Mouse (Mus musculus) spleen, postnatal 10 days (tissue): ENCODE measurements at regions not wholly inside any gene's neighbourhood (a gene's known extent, or its start where the extent isn't known, plus 50 kb on each side); places are given as distances from the start of the nearest gene placed in this dataset.

Experiments
- DNase-seq, 2 experiments: peaks; one replicate each; pipeline ENCODE4 v3.0.0; 2021 to 2022; ENCODE audit warnings: low spot score in 2 of 2

DNA sequence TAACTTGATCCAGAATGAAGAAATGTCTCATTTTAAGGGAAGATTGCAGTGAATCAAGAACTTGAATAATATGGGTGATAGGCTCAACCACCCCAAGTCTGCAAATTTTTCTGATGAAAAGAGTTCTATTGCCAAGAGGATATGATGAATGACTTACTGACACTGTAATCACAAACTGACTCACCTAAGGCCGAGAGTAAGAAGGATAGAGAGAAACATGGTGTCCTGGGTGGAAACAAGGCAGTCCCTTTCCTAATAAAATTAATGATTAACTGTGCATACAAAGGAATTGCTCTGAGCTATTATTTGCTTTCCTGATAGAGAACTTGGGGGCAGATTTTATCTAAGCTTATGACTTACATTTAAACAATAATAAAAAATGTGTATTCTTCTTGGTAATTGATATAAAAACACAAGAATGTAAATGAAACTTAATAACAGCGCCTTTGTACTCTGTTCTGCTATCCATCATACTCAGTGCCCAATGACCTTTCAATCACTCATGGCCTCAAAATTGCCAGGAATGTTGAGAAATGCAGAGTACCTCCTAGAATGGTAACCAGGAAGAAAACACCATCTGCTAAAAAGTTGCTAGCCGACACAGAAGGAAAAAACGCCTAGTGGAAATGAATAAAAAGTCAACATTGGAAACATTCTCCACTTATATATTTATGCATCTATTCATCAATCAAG, 606.7 kb downstream of the Efnb2 start:
- no peak for DNase-seq

DNA sequence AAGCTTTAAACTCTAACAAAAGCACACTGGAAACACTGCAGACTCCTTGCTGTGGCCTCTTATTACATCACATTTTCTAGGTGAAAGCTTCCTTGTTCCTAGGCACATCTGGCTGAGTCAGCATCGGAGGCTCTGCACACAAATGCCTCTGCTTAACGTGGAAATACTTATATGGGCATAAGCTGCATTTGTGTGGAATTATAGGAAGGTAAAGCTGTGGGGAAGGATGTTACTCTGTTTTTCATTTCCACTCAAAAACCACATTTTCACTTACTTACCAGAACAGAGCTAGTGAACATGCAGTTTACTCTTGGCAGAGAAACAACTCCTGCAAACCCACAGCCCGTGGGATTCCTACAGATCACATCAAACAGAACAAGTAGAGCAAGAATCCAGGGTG, 609.9 kb downstream of the Efnb2 start:
- no peak for DNase-seq

GRCm38 (mm10) chr8:8050778-8051177, 610.3 kb downstream of the Efnb2 start:
- no peak for DNase-seq

DNA sequence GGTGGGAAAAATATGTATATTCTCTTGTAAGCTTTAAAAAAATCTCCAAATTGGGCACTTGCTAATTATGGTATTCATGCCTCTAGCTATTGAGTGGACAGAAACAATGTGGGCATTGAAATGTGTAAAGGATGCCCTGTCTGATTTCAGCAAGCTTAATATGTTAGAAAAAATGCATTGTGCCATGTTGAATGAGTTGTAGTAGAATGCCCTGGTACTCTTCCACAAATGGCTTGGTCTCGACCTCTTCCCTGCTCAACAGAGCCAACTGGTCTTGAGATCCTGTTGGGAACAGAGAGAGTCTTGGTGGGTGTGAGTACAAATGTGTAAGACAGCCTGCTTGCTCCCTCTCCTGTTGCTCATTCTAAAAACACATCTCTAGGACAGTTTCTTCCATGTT, 616.1 kb downstream of the Efnb2 start:
- DNase-seq: no peak

DNA sequence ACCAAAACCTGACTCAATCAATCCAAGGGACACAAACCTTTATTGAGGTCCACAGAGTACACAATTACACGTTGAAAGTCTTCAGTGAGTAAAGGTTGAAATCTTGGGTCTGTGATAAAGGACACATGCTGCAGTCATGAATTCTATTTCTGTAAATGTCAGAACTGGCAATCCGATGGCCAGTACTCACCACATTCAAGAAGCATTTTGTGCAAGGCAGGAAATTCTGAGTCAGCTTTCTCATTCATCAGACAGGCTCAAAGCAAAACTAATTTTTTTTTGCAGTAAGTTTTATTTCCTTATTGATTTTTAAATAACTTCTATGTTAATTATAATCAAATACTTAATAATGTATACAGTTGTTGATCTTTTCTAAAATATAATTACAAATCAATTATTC, 616.7 kb downstream of the Efnb2 start:
- DNase-seq: no peak

- DNase-seq: no peak
Observed at GRCm38 (mm10) chr8:8037929-8038328, 623.1 kb downstream of the Efnb2 start.

DNA sequence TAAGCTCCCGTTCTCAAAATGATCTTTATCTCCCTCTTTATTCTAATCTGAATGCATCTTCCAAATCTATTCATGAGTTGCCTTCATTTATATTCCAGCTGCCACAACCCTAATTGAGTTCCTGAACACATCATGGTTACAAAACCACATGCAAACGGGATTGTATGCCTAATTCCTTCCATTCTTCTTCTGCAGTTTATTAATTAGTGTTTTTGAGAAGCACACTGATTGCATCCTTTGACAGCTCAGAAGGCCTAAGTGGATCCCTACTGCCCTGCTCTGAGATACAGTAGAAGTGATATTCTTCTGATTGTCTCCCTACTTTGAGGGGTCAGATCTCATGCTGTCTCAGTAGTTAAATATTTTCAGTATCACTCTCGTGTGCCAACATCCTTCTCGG, 649.9 kb downstream of the Efnb2 start:
- no peak for DNase-seq

DNA sequence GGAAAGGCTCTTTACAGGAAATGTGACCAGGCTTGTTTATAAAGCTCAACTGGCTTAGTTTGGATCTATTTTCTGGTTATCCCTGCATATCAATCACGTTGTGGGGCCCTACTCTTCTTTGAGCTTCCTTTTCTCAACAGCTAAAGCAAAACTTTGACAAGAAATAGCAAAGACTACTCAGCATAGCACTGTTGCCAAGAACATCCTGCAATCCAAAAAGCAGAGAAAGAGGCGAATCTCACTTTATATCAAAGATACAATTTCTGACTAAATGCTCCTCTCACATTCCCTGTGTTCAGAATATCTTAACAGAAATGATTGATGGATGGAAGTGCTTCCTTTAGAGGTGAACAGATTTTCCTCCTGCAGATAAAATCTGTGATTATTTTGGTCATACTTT, 666.1 kb downstream of the Efnb2 start:
- DNase-seq: no peak

- no peak for DNase-seq
Observed at GRCm38 (mm10) chr8:7988820-7989219, 672.2 kb downstream of the Efnb2 start.

- no peak for DNase-seq
Observed at GRCm38 (mm10) chr8:7977020-7977419, 684.0 kb downstream of the Efnb2 start.

DNA sequence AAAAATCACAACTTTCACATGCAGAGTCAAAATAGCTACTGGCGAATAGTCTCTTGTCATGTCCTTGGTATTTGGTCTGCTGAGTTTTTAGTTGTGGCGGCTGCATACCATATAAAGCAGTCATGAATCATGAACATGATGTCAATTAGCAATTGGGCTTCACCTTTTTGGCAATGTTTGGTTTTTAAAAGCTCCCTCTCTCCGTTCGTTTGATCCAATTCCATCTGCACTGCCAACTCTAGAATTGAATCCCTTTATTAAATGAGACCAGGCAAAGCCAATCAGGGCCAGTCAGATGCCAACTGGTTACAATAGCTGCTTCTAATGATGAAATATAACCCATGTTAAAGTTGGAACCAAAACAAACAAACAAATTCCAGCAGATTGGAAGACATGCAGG, 687.3 kb downstream of the Efnb2 start:
- no peak for DNase-seq

DNA sequence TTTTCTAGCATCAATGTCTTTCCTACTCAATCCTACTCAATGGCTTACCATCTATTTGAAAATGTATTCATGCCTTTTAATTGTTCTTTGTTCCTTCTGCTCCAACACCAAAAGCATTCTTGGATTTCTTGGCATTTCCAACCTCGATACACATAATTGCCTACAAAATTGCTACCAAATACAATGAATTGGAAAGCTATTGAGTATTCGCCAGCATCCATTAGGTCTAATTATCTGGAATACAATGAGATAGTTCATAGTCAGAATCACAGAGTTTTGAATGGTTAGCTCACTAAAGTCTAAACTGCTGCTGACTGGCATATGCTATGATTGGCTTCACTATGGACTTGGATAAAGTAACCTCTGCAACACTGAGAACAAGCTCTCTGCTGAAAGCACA, 696.8 kb downstream of the Efnb2 start:
- DNase-seq: no peak

- no peak for DNase-seq
Observed at GRCm38 (mm10) chr8:7956745-7957144, 704.3 kb downstream of the Efnb2 start.

- DNase-seq: no peak
Observed at GRCm38 (mm10) chr8:7954851-7955250, 706.2 kb downstream of the Efnb2 start.

DNA sequence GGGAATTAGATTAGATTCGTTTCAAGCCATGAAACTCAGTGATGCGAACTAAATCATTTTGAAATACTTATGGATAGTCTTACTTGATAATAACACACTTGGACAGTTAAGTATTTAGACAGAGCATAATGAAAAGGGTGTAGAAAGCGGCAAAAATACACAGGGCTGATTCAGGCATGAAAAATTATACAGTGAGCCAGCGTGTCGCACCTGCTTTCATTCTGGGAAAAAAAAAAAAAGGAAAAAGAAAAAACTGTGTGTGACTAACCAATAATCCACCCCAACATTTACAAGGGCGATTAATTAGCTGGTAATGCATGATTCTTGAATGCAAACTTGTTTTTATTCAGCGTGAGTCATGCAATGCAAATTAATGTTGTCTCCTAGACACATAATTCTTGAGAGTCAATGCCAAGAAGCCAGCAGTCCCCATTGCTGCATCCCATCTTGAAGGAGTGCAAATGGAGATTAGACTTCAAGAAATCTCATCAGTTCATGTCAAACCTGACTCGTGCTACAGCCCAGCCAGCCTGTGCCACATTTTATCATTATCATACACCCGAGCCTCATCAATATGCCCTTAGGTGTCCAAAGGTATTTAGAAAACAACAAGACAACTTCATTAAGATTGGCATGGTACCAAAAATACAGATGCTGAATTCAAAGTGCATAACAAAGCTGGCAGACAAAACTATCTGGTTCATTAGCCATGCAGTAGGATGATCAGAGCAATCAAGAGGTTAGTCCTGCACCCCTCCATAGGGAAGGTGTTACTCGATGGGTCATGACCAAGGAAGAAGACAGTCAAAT, 714.9 kb downstream of the Efnb2 start:
- no peak for DNase-seq

DNA sequence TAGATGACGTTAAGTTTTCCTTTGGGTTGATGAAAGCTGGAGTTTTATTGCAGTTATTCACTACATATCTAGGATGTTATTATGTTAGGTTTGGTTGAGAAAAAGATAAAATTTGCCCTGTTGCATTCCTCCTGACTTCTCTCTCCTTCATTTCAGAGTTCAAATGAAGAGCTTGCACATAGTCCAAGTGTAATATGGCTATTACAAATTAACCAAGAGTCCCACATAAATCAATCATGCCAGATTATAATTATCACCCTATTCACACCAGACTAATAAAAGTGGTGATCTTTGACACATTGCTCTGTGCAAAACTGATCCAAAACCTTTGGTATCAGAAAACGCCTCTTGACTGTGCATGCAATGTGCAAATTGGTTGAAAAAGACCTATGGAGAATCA, 724.4 kb downstream of the Efnb2 start:
- DNase-seq: no peak

GRCm38 (mm10) chr8:7919416-7919815, 741.6 kb downstream of the Efnb2 start:
- no peak for DNase-seq

GRCm38 (mm10) chr8:7894338-7894737, 766.7 kb downstream of the Efnb2 start:
- no peak for DNase-seq

GRCm38 (mm10) chr8:7853169-7853568, 807.9 kb downstream of the Efnb2 start:
- no peak for DNase-seq

DNA sequence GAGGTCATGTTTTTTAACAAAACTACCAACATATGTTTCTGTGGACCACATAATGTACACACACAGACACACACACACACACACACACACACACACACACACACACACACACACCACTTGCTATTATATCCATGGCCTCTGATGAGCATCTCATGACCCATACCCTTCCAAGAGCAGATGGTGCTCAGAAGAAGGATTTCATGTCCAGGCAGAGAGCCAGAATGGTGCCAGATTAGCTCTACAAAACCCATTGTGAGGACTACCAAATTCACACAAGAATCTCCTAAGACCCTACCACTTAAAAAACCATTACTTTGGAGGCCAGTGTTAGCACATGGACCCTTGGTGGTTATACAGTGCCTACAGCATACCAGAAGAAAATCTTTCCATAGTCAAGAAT, 810.5 kb downstream of the Efnb2 start:
- no peak for DNase-seq

DNA sequence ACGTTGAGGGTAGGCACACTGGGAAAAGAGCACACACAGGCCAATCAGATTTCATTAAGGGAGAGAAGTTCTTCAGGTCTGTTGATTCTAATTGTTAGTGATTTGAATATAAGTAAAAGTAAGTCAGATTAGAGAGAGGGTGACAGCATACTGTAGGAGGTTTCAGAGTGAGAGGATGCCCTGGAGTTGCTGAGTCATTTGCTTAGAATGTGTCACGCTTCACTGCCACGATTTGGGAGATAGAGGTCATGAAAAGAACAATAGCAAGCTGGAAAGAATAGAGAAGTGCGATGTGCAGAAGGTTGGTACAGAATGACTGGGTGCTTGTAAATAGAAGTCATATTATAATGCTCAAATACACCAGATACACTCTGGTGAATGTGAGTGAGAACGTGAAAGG, 829.1 kb downstream of the Efnb2 start:
- no peak for DNase-seq

DNA sequence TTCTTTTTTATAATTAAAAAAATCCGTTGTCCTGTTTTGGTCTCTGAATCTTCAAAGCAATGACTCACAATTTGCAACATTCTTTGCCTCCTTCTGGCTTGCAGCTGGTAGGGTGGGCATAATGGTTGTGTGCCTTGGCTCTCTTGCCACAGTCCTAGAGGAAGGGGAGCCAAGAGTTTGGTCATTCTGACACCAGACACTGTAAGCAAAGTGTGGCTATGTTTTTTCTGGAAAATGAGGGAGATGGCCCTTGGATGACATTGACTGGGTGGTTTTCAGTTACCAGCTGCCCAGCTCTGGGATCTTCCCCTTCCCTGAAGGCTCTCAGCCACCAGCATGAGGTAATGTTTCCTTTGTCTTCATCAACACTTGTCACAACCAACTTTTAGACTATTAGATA, 833.2 kb downstream of the Efnb2 start:
- no peak for DNase-seq

- no peak for DNase-seq
Observed at GRCm38 (mm10) chr8:7808395-7808794, 852.6 kb downstream of the Efnb2 start.

- no peak for DNase-seq
Observed at GRCm38 (mm10) chr8:7799221-7799620, 861.8 kb downstream of the Efnb2 start.
